Mouse (Mus musculus): ENCODE results near the gene Bahcc1. TPM values are rescaled to one million over a fixed set of nuclear protein-coding genes. Genes with fewer than 3 reads are reported as not detected.
A peak's percentile ranks its signal among the peaks of the same experiment; 100 is the strongest.

Bahcc1 gene
- total RNA-seq, 1 experiment = 11.7 TPM

DNA sequence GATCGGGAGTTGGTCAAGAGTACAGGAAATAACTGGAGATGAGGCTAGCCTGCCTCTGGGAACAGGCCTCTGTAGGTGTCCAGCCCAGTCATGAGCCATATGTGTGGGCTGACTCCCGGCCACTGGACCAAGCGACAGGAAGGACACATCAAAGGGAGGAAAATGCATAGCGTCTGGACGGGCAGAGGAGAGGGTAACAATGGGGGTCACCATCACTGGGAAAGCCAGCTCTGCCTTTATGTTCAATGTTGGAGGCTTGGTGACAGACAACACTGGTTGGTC lies 74.3 kb downstream of the Bahcc1 start:
- TF ChIP-seq ZNF384 (IDR thresholded peaks at IDR 0.05; ENCODE audit: low read depth, low read length) = no peak
- TF ChIP-seq CHD2 (IDR thresholded peaks at IDR 0.05; ENCODE audit: low read depth, low read length) = no peak
- TF ChIP-seq HCFC1 (IDR thresholded peaks at IDR 0.05; ENCODE audit: borderline replicate concordance, insufficient read depth, low read length) = no peak
- no peak for TF ChIP-seq MAFK (IDR thresholded peaks at IDR 0.05; ENCODE audit: insufficient read depth, low read depth, low read length)
- TF ChIP-seq ZC3H11A (IDR thresholded peaks at IDR 0.05; ENCODE audit: borderline replicate concordance, low read depth, low read length) = no peak
- H3K4me1 ChIP-seq (ENCODE audit: control insufficient read depth in 2 of 2, insufficient read depth in 2 of 2, low read length in 2 of 2, poor library complexity in 1 of 2) = peaks cover 7 to 16% of the 10 kb centered on the region in 2 experiments; a peak in 2 of 4 replicates
- no peak for DNase-seq (ENCODE audit: low read depth, low spot score)

DNA sequence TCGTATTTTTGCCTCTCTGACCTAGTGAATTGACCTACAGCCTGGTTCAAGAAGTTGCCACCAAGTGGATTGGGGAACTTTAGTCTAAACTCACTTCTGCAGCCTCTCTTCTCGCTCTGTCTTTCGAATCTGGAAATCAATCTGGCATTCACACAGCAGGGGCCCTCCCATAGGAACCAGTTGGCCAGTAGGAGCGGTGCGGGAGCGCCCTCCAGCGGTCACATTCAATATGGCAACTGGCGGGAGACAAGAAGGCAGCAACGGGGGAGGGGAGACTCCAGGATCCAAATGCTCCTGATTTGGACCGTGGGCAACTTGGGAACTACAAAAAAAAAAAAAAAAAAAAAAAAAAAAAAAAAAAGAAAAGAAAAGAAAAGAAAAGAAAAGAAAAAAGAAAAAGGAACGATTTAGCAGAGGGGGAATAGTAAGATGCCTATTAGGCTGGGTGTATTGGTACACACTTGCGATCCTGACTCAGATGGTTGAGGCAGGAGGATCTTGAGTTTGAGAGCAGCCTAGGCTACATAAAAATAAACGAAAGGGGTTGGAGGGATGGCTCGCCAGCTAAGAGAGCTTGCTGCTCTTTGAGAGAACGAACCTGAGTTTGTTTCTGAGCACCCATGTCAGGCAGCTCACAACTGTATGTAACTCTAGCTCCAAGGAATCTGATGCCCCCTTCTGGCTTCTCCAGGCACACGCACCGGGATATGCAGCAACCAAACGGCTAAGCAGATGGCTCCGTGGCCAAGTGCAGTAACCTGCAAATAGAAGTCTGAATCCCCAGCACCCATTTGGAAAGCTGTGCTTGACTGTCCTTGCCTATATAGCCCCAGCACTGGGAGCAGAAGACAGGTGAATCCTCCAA lies 75.1 kb downstream of the Bahcc1 start:
- Histone ChIP-seq H3K9me3 (ENCODE audit: control insufficient read depth, insufficient read depth, low read depth, low read length) (no peaks in the 10 kb centered on the region), H3K9ac (ENCODE audit: insufficient read depth, low read depth, low read length, poor library complexity, severe bottlenecking) (no peak overlapping the region; the same call in 1 of the 2 replicates), H3K27ac (ENCODE audit: insufficient read depth, low read depth, low read length, poor library complexity, severe bottlenecking) (no peak overlapping the region), H3K4me1 (ENCODE audit: control insufficient read depth in 2 of 2, insufficient read depth in 2 of 2, low read length in 2 of 2, poor library complexity in 1 of 2) (peaks cover 7 to 16% of the 10 kb centered on the region in 2 experiments; a peak in 2 of 4 replicates), H3K36me3 (ENCODE audit: control insufficient read depth, insufficient read depth, low read length, poor library complexity, severe bottlenecking) (no peaks in the 10 kb centered on the region), H3K4me3 (ENCODE audit: insufficient read depth in 1 of 2, low read depth in 1 of 2, low read length in 2 of 2, poor library complexity in 1 of 2, severe bottlenecking in 1 of 2) (0 out of 4 replicates have a peak overlapping the region, but pooled peaks of 1 of the 2 experiments have one; percentile 20)
- in situ Hi-C loops (cut with MboI; ENCODE audit: low sequenced_read_pairs in 2 of 2, unreplicated experiment in 2 of 2) = no loop called here
- TF ChIP-seq MAFK (IDR thresholded peaks at IDR 0.05; ENCODE audit: insufficient read depth, low read depth, low read length) (no peak), ZC3H11A (IDR thresholded peaks at IDR 0.05; ENCODE audit: borderline replicate concordance, low read depth, low read length) (peak; percentile 72), ZNF384 (IDR thresholded peaks at IDR 0.05; ENCODE audit: low read depth, low read length) (peak; percentile 97), HCFC1 (IDR thresholded peaks at IDR 0.05; ENCODE audit: borderline replicate concordance, insufficient read depth, low read length) (no peak; the same call in 1 of the 2 replicates), CHD2 (IDR thresholded peaks at IDR 0.05; ENCODE audit: low read depth, low read length) (no peak)
- DNase-seq (ENCODE audit: low read depth, low spot score) = peak; percentile 94

More for the DNA sequence above, 74.3 kb downstream of the Bahcc1 start:
- Histone ChIP-seq H3K9me3 (ENCODE audit: control insufficient read depth, insufficient read depth, low read depth, low read length) (no peaks in the 10 kb centered on the region), H3K36me3 (ENCODE audit: control insufficient read depth, insufficient read depth, low read length, poor library complexity, severe bottlenecking) (no peaks in the 10 kb centered on the region), H3K27ac (ENCODE audit: insufficient read depth, low read depth, low read length, poor library complexity, severe bottlenecking) (no peak overlapping the region), H3K4me3 (ENCODE audit: insufficient read depth in 1 of 2, low read depth in 1 of 2, low read length in 2 of 2, poor library complexity in 1 of 2, severe bottlenecking in 1 of 2) (no peak overlapping the region), H3K9ac (ENCODE audit: insufficient read depth, low read depth, low read length, poor library complexity, severe bottlenecking) (no peak overlapping the region)
- in situ Hi-C loops (cut with MboI; ENCODE audit: low sequenced_read_pairs in 2 of 2, unreplicated experiment in 2 of 2) = no loop called here

DNA sequence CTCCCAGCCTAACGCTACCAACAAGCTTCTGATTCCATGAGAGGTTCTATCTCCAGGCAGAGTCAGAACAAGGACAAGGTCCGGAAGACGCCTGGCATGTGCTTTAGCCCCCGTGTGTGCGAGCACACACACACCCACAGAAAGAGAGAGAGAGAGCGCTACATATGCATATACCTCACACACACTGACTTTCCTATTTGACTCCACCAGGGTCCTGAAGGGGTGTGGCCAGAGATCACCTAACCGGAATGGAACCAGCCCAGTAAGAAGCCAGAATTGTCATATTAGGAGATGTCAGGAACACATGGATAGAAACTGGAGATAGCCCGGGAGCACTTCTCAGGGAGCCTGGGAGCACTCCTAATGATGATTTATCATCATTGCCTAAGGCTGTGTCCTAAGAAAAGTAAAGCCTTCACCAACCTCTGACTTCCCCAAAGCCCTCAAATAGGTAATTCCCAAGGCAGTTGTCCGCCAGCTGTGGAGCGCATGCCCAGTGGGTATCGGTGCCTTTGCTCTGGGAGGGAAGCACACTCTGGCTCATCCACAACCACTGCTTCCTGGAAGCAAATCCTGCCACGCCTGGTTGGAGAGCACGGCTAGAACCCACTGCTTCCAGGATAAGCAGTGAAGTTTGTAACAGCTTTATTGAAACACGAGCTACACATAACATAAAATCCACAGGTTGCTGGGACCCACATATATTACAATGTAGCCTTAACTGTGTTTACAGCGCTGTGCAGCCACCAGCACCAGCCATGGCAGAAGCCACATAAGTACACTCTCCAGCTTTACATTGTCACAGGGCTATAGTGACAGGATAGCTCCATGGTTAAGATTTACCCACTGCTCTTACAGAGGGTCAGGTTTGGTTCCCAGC lies 75.9 kb downstream of the Bahcc1 start:
- H3K4me3 ChIP-seq (ENCODE audit: insufficient read depth in 1 of 2, low read depth in 1 of 2, low read length in 2 of 2, poor library complexity in 1 of 2, severe bottlenecking in 1 of 2) = no peak overlapping the region
- in situ Hi-C loops (cut with MboI; ENCODE audit: low sequenced_read_pairs in 2 of 2, unreplicated experiment in 2 of 2) = no loop called here
- H3K27ac ChIP-seq (ENCODE audit: insufficient read depth, low read depth, low read length, poor library complexity, severe bottlenecking) = no peak overlapping the region
- no peaks in the 10 kb centered on the region for H3K36me3 ChIP-seq (ENCODE audit: control insufficient read depth, insufficient read depth, low read length, poor library complexity, severe bottlenecking)
- H3K9ac ChIP-seq (ENCODE audit: insufficient read depth, low read depth, low read length, poor library complexity, severe bottlenecking) = no peak overlapping the region
- H3K4me1 ChIP-seq (ENCODE audit: control insufficient read depth in 2 of 2, insufficient read depth in 2 of 2, low read length in 2 of 2, poor library complexity in 1 of 2) = peaks cover 7 to 14% of the 10 kb centered on the region in 2 experiments; a peak in 2 of 4 replicates
- H3K9me3 ChIP-seq (ENCODE audit: control insufficient read depth, insufficient read depth, low read depth, low read length) = no peaks in the 10 kb centered on the region; the same call in 1 of the 2 replicates
- TF ChIP-seq CHD2 (IDR thresholded peaks at IDR 0.05; ENCODE audit: low read depth, low read length) (no peak), ZNF384 (IDR thresholded peaks at IDR 0.05; ENCODE audit: low read depth, low read length) (no peak), HCFC1 (IDR thresholded peaks at IDR 0.05; ENCODE audit: borderline replicate concordance, insufficient read depth, low read length) (no peak), MAFK (IDR thresholded peaks at IDR 0.05; ENCODE audit: insufficient read depth, low read depth, low read length) (no peak), ZC3H11A (IDR thresholded peaks at IDR 0.05; ENCODE audit: borderline replicate concordance, low read depth, low read length) (no peak)
- no peak for DNase-seq (ENCODE audit: low read depth, low spot score)

DNA sequence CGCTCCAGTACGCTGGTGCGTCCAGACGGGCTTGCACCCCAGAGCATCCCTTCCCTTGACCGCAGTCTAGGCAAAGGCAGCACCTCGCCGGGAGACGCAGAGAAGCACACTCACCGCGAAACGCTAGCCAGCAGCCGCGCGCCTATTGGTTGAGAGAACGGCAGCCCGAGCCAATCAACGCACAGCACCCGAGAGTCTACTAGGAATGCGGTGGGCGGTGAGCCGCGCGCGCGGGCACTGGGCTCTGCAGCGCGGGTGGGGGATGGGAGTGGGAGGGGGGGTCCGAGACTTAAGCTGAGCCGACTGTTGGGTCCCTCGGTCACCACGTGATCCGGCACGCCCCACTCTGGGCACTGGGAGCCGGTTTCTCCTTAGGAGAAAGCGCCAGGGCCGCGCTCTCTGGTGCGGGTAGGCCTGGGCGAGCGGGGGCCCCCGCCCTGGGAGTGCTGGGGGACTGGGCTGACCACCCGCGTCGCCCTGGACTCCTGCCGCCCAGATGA lies 78.1 kb downstream of the Bahcc1 start:
- Histone ChIP-seq H3K27ac (ENCODE audit: insufficient read depth, low read depth, low read length, poor library complexity, severe bottlenecking) (no peak overlapping the region), H3K9me3 (ENCODE audit: control insufficient read depth, insufficient read depth, low read depth, low read length) (no peaks in the 10 kb centered on the region; the same call in 1 of the 2 replicates), H3K36me3 (ENCODE audit: control insufficient read depth, insufficient read depth, low read length, poor library complexity, severe bottlenecking) (no peaks in the 10 kb centered on the region), H3K9ac (ENCODE audit: insufficient read depth, low read depth, low read length, poor library complexity, severe bottlenecking) (peak overlapping the region; percentile 71), H3K4me1 (ENCODE audit: control insufficient read depth in 2 of 2, insufficient read depth in 2 of 2, low read length in 2 of 2, poor library complexity in 1 of 2) (peaks cover 3 to 12% of the 10 kb centered on the region in 2 experiments; a peak in 2 of 4 replicates), H3K4me3 (ENCODE audit: insufficient read depth in 1 of 2, low read depth in 1 of 2, low read length in 2 of 2, poor library complexity in 1 of 2, severe bottlenecking in 1 of 2) (peak overlapping the region; percentile 58 to 59)
- DNase-seq (ENCODE audit: low read depth, low spot score) = peak; percentile 91
- in situ Hi-C loops (cut with MboI; ENCODE audit: low sequenced_read_pairs in 2 of 2, unreplicated experiment in 2 of 2) = no loop called here
- TF ChIP-seq ZC3H11A (IDR thresholded peaks at IDR 0.05; ENCODE audit: borderline replicate concordance, low read depth, low read length) = no peak

Data from ES-E14 (cell line).